Mouse (Mus musculus) heart, adult 2 months (tissue): Measurements from ENCODE around the gene Nrxn3.

Experiments used
- CTCF ChIP-seq: fragments of 200-600 bp; IDR thresholded peaks from 2 replicates; pipeline ENCODE4 v1.8.1; 2022; ENCODE audit warnings: antibody characterized with exemption, mild to moderate bottlenecking, moderate library complexity
- EP300 ChIP-seq: fragments of 200-500 bp; IDR thresholded peaks from 2 replicates; pipeline ENCODE4 v1.6.1; 2011; ENCODE audit warnings: low read depth, low read length, control low read depth; ENCODE audit not compliant: insufficient read depth

DNA sequence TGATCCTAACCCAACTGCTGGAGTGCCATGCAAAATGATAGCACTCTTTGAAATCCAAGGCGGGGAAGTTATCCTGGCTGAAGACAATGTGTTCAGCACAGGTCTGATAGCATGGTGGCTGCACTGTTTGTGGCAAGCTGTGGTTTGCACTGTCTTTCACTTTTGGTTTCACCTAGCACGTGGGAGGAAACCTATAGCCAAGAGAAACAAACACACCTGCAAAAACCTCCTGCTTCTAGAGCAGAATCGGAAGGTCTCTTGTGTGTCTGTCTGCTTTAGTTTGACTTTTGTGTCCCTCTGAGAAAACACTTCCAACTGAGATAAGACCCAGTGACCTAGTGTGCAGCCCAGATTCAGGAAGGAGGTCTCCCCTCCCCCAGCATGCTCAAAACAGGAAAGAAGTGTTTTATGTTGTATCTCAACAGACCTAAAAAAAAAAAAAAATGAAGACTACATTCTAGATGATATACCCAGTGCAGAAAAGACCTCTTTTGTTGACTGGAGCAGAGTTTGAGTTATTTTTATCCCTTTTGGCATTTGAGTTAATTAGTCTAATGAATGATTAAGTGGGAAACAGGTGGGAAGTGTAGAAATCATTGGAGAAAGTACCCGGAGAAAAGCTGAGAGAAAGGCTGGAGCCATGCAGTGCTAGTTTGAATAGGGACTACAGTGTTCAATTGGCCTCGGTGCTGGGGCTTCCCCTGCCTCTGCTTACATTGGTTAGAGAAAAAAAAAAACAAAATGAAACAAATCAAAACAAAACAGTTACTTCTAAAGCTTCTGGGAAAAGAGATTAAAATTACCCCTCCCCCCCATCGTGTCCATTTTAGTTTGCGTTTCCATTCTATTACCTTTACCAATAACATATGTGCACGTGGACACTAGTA, 996.8 kb downstream of the Nrxn3 start:
- TF ChIP-seq CTCF: no peak
- no peak for TF ChIP-seq EP300
